ENCODE assay signal across 8 mouse cellular contexts in the genomic region with DNA sequence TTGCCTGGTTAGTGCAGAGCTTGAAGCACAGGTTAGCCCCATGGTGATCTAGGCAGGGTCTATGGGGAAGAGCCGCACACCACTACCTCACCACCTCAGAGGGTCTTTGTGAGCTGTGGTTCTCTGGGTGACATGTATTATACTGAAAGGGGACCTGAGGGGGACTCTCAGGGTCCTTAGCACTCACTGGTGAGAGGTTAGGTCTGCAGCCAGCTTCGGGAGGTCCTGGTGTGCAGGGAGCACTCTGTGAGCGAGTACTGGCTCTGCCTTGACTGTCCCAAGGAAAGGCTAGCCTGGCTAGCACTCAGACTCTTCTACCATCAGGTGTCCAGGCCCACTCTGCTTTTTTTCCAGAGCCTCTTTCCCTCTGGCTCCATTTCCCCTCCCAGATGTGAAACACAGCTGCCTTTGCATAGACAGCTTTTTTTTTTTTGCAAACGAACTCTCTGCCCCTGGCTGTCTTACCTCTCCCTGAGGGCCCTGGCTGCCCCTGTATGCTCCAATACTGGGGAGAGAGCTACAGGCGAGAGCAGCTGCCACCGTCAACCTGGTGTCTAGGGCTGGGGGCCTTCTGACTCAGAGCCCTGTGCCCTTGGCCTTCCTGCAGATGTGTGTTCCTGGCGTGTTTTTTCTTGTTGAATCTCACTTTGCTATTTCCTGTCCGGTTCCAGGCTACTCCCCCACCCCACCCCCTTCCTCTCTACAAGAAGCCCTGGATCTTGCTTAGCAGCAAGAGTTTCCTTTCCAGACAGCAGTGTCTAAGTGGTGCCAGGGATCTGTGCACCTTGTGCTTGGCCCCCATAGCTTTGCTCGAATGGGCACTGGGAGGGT. TPM values are rescaled to one million over a fixed set of nuclear protein-coding genes. Genes with fewer than 3 reads are reported as not detected.
DNase-seq lines count a peak whose midpoint lies in the region; ATAC-seq and TF ChIP-seq lines count a peak whose summit lies in the region.
"Had no signal": no experiment of that assay in that cellular context is flagged by ENCODE, and none has a peak within 500 bp of the region (broad histone marks: within the 10 kb centered on the region; RNA-seq: fewer than 3 reads in every experiment).

No protein-coding gene starts in this region.

- no peaks in the 10 kb centered on the region for H3K27me3 ChIP-seq in E14TG2a.4 (ENCODE audit: insufficient read depth, low read length)
- H3K27me3 ChIP-seq in heart, embryonic 14.5 days (ENCODE audit: control insufficient read depth, insufficient read depth, low read length) = no peaks in the 10 kb centered on the region
- no peaks in the 10 kb centered on the region for H3K27me3 ChIP-seq in kidney, postnatal 0 days (ENCODE audit: insufficient read depth, low read length)
- no peaks in the 10 kb centered on the region for H3K27me3 ChIP-seq in neural tube, embryonic 15.5 days (replicated peaks)

- WGBS in heart, embryonic 14.5 days = 35% methylated on average over 9 of the region's 9 CpGs
- WGBS in kidney, postnatal 0 days = 29% methylated on average over 9 of the region's 9 CpGs
- WGBS in neural tube, embryonic 15.5 days = 68% methylated on average over 9 of the region's 9 CpGs

- H3K4me2 ChIP-seq in heart, embryonic 14.5 days (ENCODE audit: low read length) = peak overlapping the region; percentile 27
- H3K4me2 ChIP-seq in kidney, postnatal 0 days (ENCODE audit: low read length) = no peak overlapping the region
- no peak overlapping the region for H3K4me2 ChIP-seq in neural tube, embryonic 15.5 days

- intact Hi-C loops in left cerebral cortex, postnatal 25 days (cut with DNase I) = no loop called here

- peak; percentile 81 for DNase-seq in adrenal gland, postnatal 14 days
- peak; percentile 81 for DNase-seq in kidney, postnatal 0 days (ENCODE audit: low spot score)
- DNase-seq in left cerebral cortex, postnatal 25 days (ENCODE audit: low spot score in 2 of 2) = no peak

- H3K27ac ChIP-seq in heart, embryonic 14.5 days (replicated peaks in 1 of 2; ENCODE audit: control insufficient read depth in 1 of 2, insufficient read depth in 1 of 2, low read depth in 2 of 2, low read length in 2 of 2) = peak overlapping the region; percentile 79 to 96
- peak overlapping the region; percentile 91 for H3K27ac ChIP-seq in kidney, postnatal 0 days
- peak overlapping the region; percentile 71 for H3K27ac ChIP-seq in neural tube, embryonic 15.5 days (replicated peaks)

- peak overlapping the region; percentile 65 for H3K9ac ChIP-seq in heart, embryonic 14.5 days (ENCODE audit: low read length)
- peak overlapping the region; percentile 19; the same call in 1 of the 2 replicates for H3K9ac ChIP-seq in kidney, postnatal 0 days (ENCODE audit: low read depth, low read length)
- no peak overlapping the region for H3K9ac ChIP-seq in neural tube, embryonic 15.5 days (replicated peaks)

- ATAC-seq in heart, embryonic 14.5 days (ENCODE audit: insufficient number of reproducible peaks, insufficient read depth, low FRiP score, low read depth) = peak; percentile 35
- ATAC-seq in kidney, postnatal 0 days (replicated peaks; ENCODE audit: low FRiP score, low read depth) = 0 out of 2 replicates have a peak, but pooled peaks have one; percentile 14
- no peak for ATAC-seq in neural tube, embryonic 15.5 days (ENCODE audit: low FRiP score)
- no peak for ATAC-seq in monocyte, adult 5-6 weeks (replicated peaks; ENCODE audit: insufficient number of reproducible peaks, low FRiP score, low TSS enrichment, poor library complexity, severe bottlenecking)

- H3K36me3 ChIP-seq in E14TG2a.4 (ENCODE audit: insufficient read depth, low read length) = peaks cover 77% of the 10 kb centered on the region
- peaks cover 28% of the 10 kb centered on the region for H3K36me3 ChIP-seq in heart, embryonic 14.5 days (ENCODE audit: control insufficient read depth, insufficient read depth, low read length)
- 0 out of 2 replicates have a peak, but pooled peaks cover 4% of the 10 kb centered on the region for H3K36me3 ChIP-seq in kidney, postnatal 0 days (ENCODE audit: insufficient read depth, low read length)
- H3K36me3 ChIP-seq in neural tube, embryonic 15.5 days = no peaks in the 10 kb centered on the region

- H3K4me3 ChIP-seq in E14TG2a.4 (replicated peaks; ENCODE audit: low read length) = 0 out of 2 replicates have a peak overlapping the region, but pooled peaks have one; percentile 27
- H3K4me3 ChIP-seq in heart, embryonic 14.5 days (ENCODE audit: control insufficient read depth in 1 of 2, insufficient read depth in 1 of 2, low read depth in 1 of 2, low read length in 2 of 2) = no peak overlapping the region
- H3K4me3 ChIP-seq in kidney, postnatal 0 days (replicated peaks; ENCODE audit: low read depth, low read length) = no peak overlapping the region
- no peak overlapping the region for H3K4me3 ChIP-seq in neural tube, embryonic 15.5 days (replicated peaks)
- H3K4me3 ChIP-seq: erythroblast, embryonic 14.5 days had no signal

- peaks cover 100% of the 10 kb centered on the region for H3K4me1 ChIP-seq in E14TG2a.4 (replicated peaks; ENCODE audit: low read depth, low read length)
- peaks cover 68 to 89% of the 10 kb centered on the region in 2 experiments for H3K4me1 ChIP-seq in heart, embryonic 14.5 days (ENCODE audit: control insufficient read depth in 2 of 2, insufficient read depth in 2 of 2, low read length in 2 of 2)
- peaks cover 55% of the 10 kb centered on the region for H3K4me1 ChIP-seq in kidney, postnatal 0 days (replicated peaks; ENCODE audit: insufficient read depth, low read length)
- H3K4me1 ChIP-seq in neural tube, embryonic 15.5 days = peaks cover 28% of the 10 kb centered on the region

- H3K9me3 ChIP-seq in E14TG2a.4 (ENCODE audit: low read length) = no peaks in the 10 kb centered on the region
- H3K9me3 ChIP-seq in heart, embryonic 14.5 days (ENCODE audit: control insufficient read depth, low read length) = no peaks in the 10 kb centered on the region
- no peaks in the 10 kb centered on the region for H3K9me3 ChIP-seq in kidney, postnatal 0 days (replicated peaks; ENCODE audit: low read length)
- no peaks in the 10 kb centered on the region for H3K9me3 ChIP-seq in neural tube, embryonic 15.5 days (replicated peaks)

- no peak for TF ChIP-seq CTCF in E14TG2a.4 (conservative IDR thresholded peaks at IDR 0.05; ENCODE audit: low read length)
- no peak for TF ChIP-seq CTCF in kidney, postnatal 0 days (IDR thresholded peaks at IDR 0.05; ENCODE audit: low read depth)

RNA-seq across cellular contexts. Expression of a gene that starts 29.5 kb away (rescaled TPM):
- total RNA-seq in adrenal gland, postnatal 14 days (2021) = 230 and 242 TPM in 2 replicates
- 67.5 and 68.3 TPM in 2 replicates for polyA plus RNA-seq in heart, embryonic 14.5 days (2014; fragmentation: Nextera tagmentation; extraction: Ambion mirVana)
- 31.3 and 34.0 TPM in 2 replicates for polyA plus RNA-seq in kidney, postnatal 0 days (2015; fragmentation: Nextera tagmentation; extraction: Ambion mirVana)
- polyA plus RNA-seq in neural tube, embryonic 15.5 days (2015; fragmentation: Nextera tagmentation; extraction: Ambion mirVana) = 7.5 and 9.8 TPM in 2 replicates
- under 0.01 TPM in 1 of 3 replicates, not detected in the others for total RNA-seq in monocyte, adult 5-6 weeks (2017)
- total RNA-seq in left cerebral cortex, postnatal 25 days (2021) = 1 to 10 TPM; 6.2 to 6.4 TPM

RNA-seq across cellular contexts. Expression of a gene that starts 45.0 kb away (rescaled TPM):
- total RNA-seq in adrenal gland, postnatal 14 days (2021) = not detected in 2 replicates
- polyA plus RNA-seq in heart, embryonic 14.5 days (2014; fragmentation: Nextera tagmentation; extraction: Ambion mirVana) = not detected in 2 replicates
- polyA plus RNA-seq in kidney, postnatal 0 days (2015; fragmentation: Nextera tagmentation; extraction: Ambion mirVana) = not detected in 2 replicates
- polyA plus RNA-seq in neural tube, embryonic 15.5 days (2015; fragmentation: Nextera tagmentation; extraction: Ambion mirVana) = not detected in 2 replicates
- not detected in 3 replicates for total RNA-seq in monocyte, adult 5-6 weeks (2017)
- not detected for total RNA-seq in left cerebral cortex, postnatal 25 days (2021)
- polyA plus RNA-seq: erythroblast, embryonic 14.5 days had no signal

Comparison
In these comparisons a context has a peak if more than half of its experiments do, and no peak if none do; other contexts are left out.
1. DNase-seq: peak in adrenal gland, postnatal 14 days (single experiment) and kidney, postnatal 0 days (single experiment); none in left cerebral cortex, postnatal 25 days (0 of 2).
2. ATAC-seq: peak in heart, embryonic 14.5 days (single experiment) and kidney, postnatal 0 days (single experiment); none in neural tube, embryonic 15.5 days (single experiment) and monocyte, adult 5-6 weeks (single experiment).
3. RNA of a gene that starts 29.5 kb away (total RNA-seq): 230 to 242 TPM in adrenal gland, postnatal 14 days; 6.2 to 6.4 TPM in left cerebral cortex, postnatal 25 days and under 0.01 TPM in monocyte, adult 5-6 weeks; every median in the first group is over 10 times any median in the second.
4. Peak in every context shown above with its lines, with median percentiles within 50 percentile points of each other: H3K27ac ChIP-seq.